Mouse (Mus musculus) kidney, embryonic 15.5 days (tissue): ENCODE data around the gene Nppb. TPM values are rescaled to one million over a fixed set of nuclear protein-coding genes. Genes with fewer than 3 reads are reported as not detected.

Experiments used
- ATAC-seq: fragments of 200-750 bp; cut with Nextera tagmentation; replicated peaks from 2 replicates; pipeline ENCODE4 v1.8.0; 2017; ENCODE audit warnings: moderate TSS enrichment; ENCODE audit not compliant: low FRiP score
- H3K27ac ChIP-seq: fragments of 300-500 bp; sonication (generic); 2 replicates; pipeline ENCODE4 v1.5.1; 2015; ENCODE audit warnings: mild to moderate bottlenecking, inconsistent platforms
- H3K27me3 ChIP-seq: fragments of 300-500 bp; sonication (generic); 2 replicates; pipeline ENCODE4 v1.6.1; 2015; ENCODE audit warnings: inconsistent platforms
- H3K36me3 ChIP-seq: fragments of 300-500 bp; sonication (generic); 2 replicates; pipeline ENCODE4 v1.6.1; 2015; ENCODE audit warnings: inconsistent platforms
- H3K4me1 ChIP-seq: fragments of 300-500 bp; sonication (generic); 2 replicates; pipeline ENCODE4 v1.6.1; 2015; ENCODE audit warnings: inconsistent platforms
- H3K4me2 ChIP-seq: fragments of 300-500 bp; sonication (generic); 2 replicates; pipeline ENCODE4 v1.6.1; 2015; ENCODE audit warnings: moderate library complexity, mild to moderate bottlenecking, inconsistent platforms
- H3K4me3 ChIP-seq: fragments of 300-500 bp; sonication (generic); replicated peaks from 2 replicates; pipeline ENCODE4 v1.5.1; 2015; ENCODE audit warnings: mild to moderate bottlenecking, inconsistent platforms
- H3K9ac ChIP-seq: fragments of 300-500 bp; sonication (generic); 2 replicates; pipeline ENCODE4 v1.6.1; 2015; ENCODE audit warnings: mild to moderate bottlenecking, inconsistent platforms
- H3K9me3 ChIP-seq: fragments of 300-500 bp; sonication (generic); replicated peaks from 2 replicates; pipeline ENCODE4 v1.6.1; 2016; ENCODE audit warnings: inconsistent platforms
- WGBS: fragments of 180-500 bp; shearing (Covaris S2); methylation state at CpG from one replicate; pipeline ENCODE4 v1.1.7; 2015; ENCODE audit warnings: mixed read lengths; 5-methylcytosine and 5-hydroxymethylcytosine counted together
- polyA plus RNA-seq: library from polyadenylated mRNA; unstranded; fragments of >200 nt; fragmentation: Nextera tagmentation; extraction: Ambion mirVana; gene quantifications from 2 replicates; pipeline ENCODE4 v1.2.1, GENCODE M21; 2015

Nppb gene
- polyA plus RNA-seq, 1 experiment from 2014 or later, result not detected

GRCm38 (mm10) chr4:148016981-148017380 lies 31.4 kb downstream of the Nppb start:
- H3K9ac ChIP-seq, result no peak overlapping the region
- H3K4me2 ChIP-seq, result no peak overlapping the region
- no peaks in the 10 kb centered on the region for H3K27me3 ChIP-seq
- no peaks in the 10 kb centered on the region for H3K9me3 ChIP-seq
- no peak overlapping the region for H3K4me3 ChIP-seq
- ATAC-seq, result no peak
- WGBS, result 74% methylated on average over 3 of the region's 3 CpGs
- peaks cover 96% of the 10 kb centered on the region for H3K36me3 ChIP-seq
- no peak overlapping the region for H3K27ac ChIP-seq
- H3K4me1 ChIP-seq, result no peaks in the 10 kb centered on the region

DNA sequence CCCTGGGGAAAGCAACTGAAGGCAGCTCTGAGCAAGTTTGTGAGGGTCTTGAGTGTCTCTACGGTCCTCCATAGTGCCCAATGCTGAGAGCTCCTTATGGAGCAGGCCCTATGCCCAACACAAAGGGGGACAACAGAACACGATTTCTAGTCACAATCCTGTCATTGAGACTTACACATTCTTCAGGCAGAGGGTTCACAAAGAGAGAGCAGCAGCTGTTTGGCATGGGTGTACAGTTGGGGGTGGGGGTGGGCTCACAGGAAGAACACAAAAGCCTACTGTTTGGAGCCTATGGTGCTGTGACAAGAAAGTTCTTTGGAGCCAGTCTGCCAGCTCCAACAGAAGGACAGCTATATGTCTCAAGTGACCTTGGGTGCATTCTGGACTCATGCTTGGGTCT lies 32.8 kb downstream of the Nppb start:
- 86% methylated on average over 2 of the region's 2 CpGs for WGBS
- Histone ChIP-seq H3K4me2 (no peak overlapping the region), H3K27me3 (no peaks in the 10 kb centered on the region), H3K36me3 (peaks cover 96% of the 10 kb centered on the region), H3K4me3 (no peak overlapping the region), H3K9me3 (no peaks in the 10 kb centered on the region), H3K4me1 (no peaks in the 10 kb centered on the region), H3K27ac (no peak overlapping the region), H3K9ac (no peak overlapping the region)
- no peak for ATAC-seq

DNA sequence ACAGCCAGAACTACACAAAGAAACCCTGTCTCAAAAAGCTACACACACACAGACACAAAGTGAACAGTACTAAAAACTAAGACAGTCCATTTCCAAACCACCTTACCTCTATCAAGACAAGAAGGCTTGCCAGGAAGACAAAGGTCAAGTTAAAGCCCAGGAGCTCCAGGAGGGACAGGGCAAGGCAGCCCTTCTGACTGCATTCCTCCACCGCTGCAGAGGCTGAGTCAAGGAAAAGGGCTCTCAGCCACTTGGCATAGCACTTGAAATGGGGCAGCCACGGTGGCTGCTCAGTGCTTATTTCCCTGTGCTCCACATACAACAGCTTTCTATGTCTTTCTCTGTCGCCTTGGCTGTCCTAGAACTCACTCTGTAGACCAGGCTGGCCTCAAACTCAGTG lies 38.4 kb downstream of the Nppb start:
- Histone ChIP-seq H3K4me3 (no peak overlapping the region), H3K27me3 (no peaks in the 10 kb centered on the region), H3K36me3 (peaks cover 92% of the 10 kb centered on the region), H3K4me1 (no peaks in the 10 kb centered on the region), H3K9ac (no peak overlapping the region), H3K9me3 (no peaks in the 10 kb centered on the region), H3K27ac (no peak overlapping the region), H3K4me2 (no peak overlapping the region)
- no peak for ATAC-seq
- WGBS, result 90% methylated on average over 3 of the region's 3 CpGs

GRCm38 (mm10) chr4:148029297-148029696 lies 43.7 kb downstream of the Nppb start:
- ATAC-seq, result no peak
- WGBS, result 95% methylated on average over 7 of the region's 7 CpGs

GRCm38 (mm10) chr4:148030506-148030905 lies 44.9 kb downstream of the Nppb start:
- H3K36me3 ChIP-seq, result peaks cover 57% of the 10 kb centered on the region
- H3K4me2 ChIP-seq, result no peak overlapping the region
- no peak overlapping the region for H3K4me3 ChIP-seq
- 77% methylated on average over 5 of the region's 5 CpGs for WGBS
- no peaks in the 10 kb centered on the region for H3K9me3 ChIP-seq
- no peak overlapping the region for H3K9ac ChIP-seq
- H3K27me3 ChIP-seq, result no peaks in the 10 kb centered on the region
- H3K27ac ChIP-seq, result no peak overlapping the region
- no peak for ATAC-seq
- H3K4me1 ChIP-seq, result no peaks in the 10 kb centered on the region

More at GRCm38 (mm10) chr4:148029297-148029696, 43.7 kb downstream of the Nppb start:
- Histone ChIP-seq H3K27ac (no peak overlapping the region), H3K36me3 (peaks cover 62% of the 10 kb centered on the region), H3K9me3 (no peaks in the 10 kb centered on the region), H3K4me3 (no peak overlapping the region), H3K4me2 (no peak overlapping the region), H3K9ac (no peak overlapping the region), H3K4me1 (no peaks in the 10 kb centered on the region), H3K27me3 (no peaks in the 10 kb centered on the region)

DNA sequence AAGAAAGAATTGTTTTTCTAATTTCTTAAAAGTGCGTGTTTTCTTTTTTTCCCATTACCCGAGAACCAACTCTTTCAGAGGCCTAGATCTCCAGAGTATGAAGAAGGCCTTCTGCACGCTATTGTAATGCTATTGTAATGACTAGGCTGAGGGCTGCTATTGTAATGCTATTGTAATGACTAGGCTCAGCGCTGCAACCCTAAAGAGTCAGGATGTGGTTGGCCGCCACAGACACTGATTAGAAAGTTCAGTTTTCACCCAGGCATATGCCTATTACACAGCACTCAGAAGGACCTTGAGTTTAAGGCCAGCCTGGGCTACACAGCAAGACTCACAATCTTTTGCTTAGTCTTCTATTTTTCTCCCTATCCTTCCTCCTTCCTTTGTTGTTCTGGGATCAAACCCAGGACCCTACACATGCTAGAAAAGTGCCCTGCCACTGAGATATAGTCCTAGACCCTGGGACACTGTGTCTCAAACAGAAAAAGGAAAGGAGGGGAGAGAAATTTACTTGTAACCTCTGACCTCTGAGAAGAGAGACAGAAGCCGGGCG lies 48.3 kb downstream of the Nppb start:
- ATAC-seq, result no peak

GRCm38 (mm10) chr4:148035440-148035839 lies 49.9 kb downstream of the Nppb start:
- no peaks in the 10 kb centered on the region for H3K9me3 ChIP-seq
- peaks cover 28% of the 10 kb centered on the region for H3K36me3 ChIP-seq
- no peak overlapping the region for H3K4me3 ChIP-seq
- H3K4me1 ChIP-seq, result peaks cover 25% of the 10 kb centered on the region
- no peak for ATAC-seq
- no peak overlapping the region for H3K9ac ChIP-seq
- WGBS, result 90% methylated on average over 3 of the region's 3 CpGs
- no peaks in the 10 kb centered on the region for H3K27me3 ChIP-seq
- H3K4me2 ChIP-seq, result no peak overlapping the region
- H3K27ac ChIP-seq, result no peak overlapping the region

More for the DNA sequence above, 48.3 kb downstream of the Nppb start:
- Histone ChIP-seq H3K9ac (no peak overlapping the region), H3K27me3 (no peaks in the 10 kb centered on the region), H3K36me3 (peaks cover 36% of the 10 kb centered on the region), H3K27ac (no peak overlapping the region), H3K4me1 (peaks cover 12% of the 10 kb centered on the region), H3K4me2 (no peak overlapping the region), H3K4me3 (no peak overlapping the region), H3K9me3 (no peaks in the 10 kb centered on the region)
- WGBS, result 74% methylated on average over 7 of the region's 7 CpGs

Other genes starting within 250 kb of the Nppb start
- gene Zfp984, start 176.0 kb upstream of the Nppb start, polyA plus RNA-seq, result 8.3 and 9.1 TPM in 2 replicates
- gene Zfp933, start 137.4 kb upstream of the Nppb start, polyA plus RNA-seq, result 4.8 and 5.6 TPM in 2 replicates
- 45.2 and 51.3 TPM in 2 replicates for gene Miip, start 117.0 kb upstream of the Nppb start, polyA plus RNA-seq
- gene Fv1, start 116.8 kb upstream of the Nppb start, polyA plus RNA-seq, result 12.8 and 12.9 TPM in 2 replicates
- gene Mfn2, start 81.1 kb upstream of the Nppb start, polyA plus RNA-seq, result 36.9 and 39.0 TPM in 2 replicates
- 47.2 and 56.0 TPM in 2 replicates for gene Plod1, start 49.0 kb upstream of the Nppb start, polyA plus RNA-seq
- 15.3 and 17.0 TPM in 2 replicates for gene 2510039O18Rik, start 44.9 kb upstream of the Nppb start, polyA plus RNA-seq
- 0.31 TPM in 1 of 2 replicates, not detected in the other for gene Nppa, start 14.9 kb downstream of the Nppb start, polyA plus RNA-seq
- gene Clcn6, start 53.0 kb downstream of the Nppb start, polyA plus RNA-seq, result 6.4 and 6.6 TPM in 2 replicates
- 23.6 and 24.1 TPM in 2 replicates for gene Mthfr, start 53.3 kb downstream of the Nppb start, polyA plus RNA-seq
- 20.6 and 24.4 TPM in 2 replicates for gene Agtrap, start 102.2 kb downstream of the Nppb start, polyA plus RNA-seq
- 65.5 and 69.8 TPM in 2 replicates for gene Mad2l2, start 144.6 kb downstream of the Nppb start, polyA plus RNA-seq
- gene Draxin, start 144.9 kb downstream of the Nppb start, polyA plus RNA-seq, result 0.46 and 0.62 TPM in 2 replicates
- 15.5 and 19.9 TPM in 2 replicates for gene Fbxo6, start 166.4 kb downstream of the Nppb start, polyA plus RNA-seq
- gene Fbxo44, start 174.7 kb downstream of the Nppb start, polyA plus RNA-seq, result 11.8 and 13.6 TPM in 2 replicates
- 1.7 and 2.1 TPM in 2 replicates for gene Fbxo2, start 174.8 kb downstream of the Nppb start, polyA plus RNA-seq